Mouse (Mus musculus): ENCODE measurements around the gene Gng2. TPM values are rescaled to one million over a fixed set of nuclear protein-coding genes. Genes with fewer than 3 reads are reported as not detected.
"Not testable (repeated sequence)": the region's sequence is repeated elsewhere in the genome, so short reads cannot be mapped to it uniquely, and the experiment has no call there.

Gene Gng2
- total and polyA plus RNA-seq, 2 experiments from 2014 or later, result 374 to 419 TPM

DNA sequence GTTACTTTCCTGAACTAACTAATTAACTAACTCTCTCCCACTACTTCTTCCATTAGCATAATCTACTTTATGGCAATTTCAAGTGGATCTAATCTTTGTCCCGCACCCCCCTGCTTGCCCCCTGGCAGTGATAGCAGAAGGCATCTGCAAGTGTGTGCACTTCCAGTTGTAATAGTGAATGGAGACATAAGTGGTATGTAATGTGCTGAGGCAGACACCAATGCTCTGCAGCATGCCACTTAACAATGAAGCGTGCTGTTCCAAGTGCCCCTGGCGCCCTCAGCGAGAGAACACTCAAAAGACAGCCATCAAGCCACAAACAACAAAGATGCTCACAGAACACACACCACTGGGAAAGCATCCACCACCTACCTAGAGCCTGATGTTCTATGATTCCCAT, 76.9 kb downstream of the Gng2 start:
- TF ChIP-seq CTCF (IDR thresholded peaks at IDR 0.05), result no peak
- WGBS, result 66% methylated on average over 4 of the region's 4 CpGs
- peaks cover 3% of the 10 kb centered on the region for H3K4me1 ChIP-seq (ENCODE audit: insufficient read depth, low read length)
- H3K27me3 ChIP-seq (ENCODE audit: insufficient read depth, low read length), result no peaks in the 10 kb centered on the region
- no peaks in the 10 kb centered on the region for H3K9me3 ChIP-seq (ENCODE audit: low read length)
- DNase-seq (ENCODE audit: low spot score), result no peak
- no peak overlapping the region for H3K4me3 ChIP-seq (ENCODE audit: low read depth, low read length)
- no peak overlapping the region for H3K4me2 ChIP-seq (ENCODE audit: low read depth, low read length, poor library complexity, severe bottlenecking)
- no peak overlapping the region; the same call in 1 of the 2 replicates for H3K27ac ChIP-seq (ENCODE audit: low read depth, low read length)
- H3K9ac ChIP-seq (replicated peaks; ENCODE audit: low read length, poor library complexity, severe bottlenecking), result no peak overlapping the region
- ATAC-seq (ENCODE audit: low FRiP score), result no peak
- H3K36me3 ChIP-seq (ENCODE audit: insufficient read depth, low read length), result no peaks in the 10 kb centered on the region

DNA sequence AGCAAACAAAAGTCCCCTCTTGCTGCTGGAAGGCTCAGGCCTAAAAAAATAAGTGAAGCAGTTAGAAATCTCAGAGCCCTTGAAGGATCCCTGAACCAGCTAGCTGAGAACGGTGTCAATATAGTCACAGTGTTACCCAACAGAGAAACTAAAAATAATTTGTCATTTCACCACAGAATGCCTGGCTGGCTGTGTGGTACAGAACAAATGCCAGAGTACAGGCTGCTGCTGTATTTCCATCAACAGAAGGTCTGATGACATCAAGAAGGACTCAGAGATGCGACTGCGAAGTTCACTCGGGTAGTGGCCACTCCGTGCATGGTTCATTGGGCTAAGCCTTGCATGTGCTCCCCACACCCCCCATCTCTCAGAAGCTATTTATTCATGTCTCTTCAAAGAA, 89.9 kb downstream of the Gng2 start:
- DNase-seq (ENCODE audit: low spot score) (no peak), ATAC-seq (ENCODE audit: low FRiP score) (no peak)
- no peak for TF ChIP-seq CTCF (IDR thresholded peaks at IDR 0.05)

DNA sequence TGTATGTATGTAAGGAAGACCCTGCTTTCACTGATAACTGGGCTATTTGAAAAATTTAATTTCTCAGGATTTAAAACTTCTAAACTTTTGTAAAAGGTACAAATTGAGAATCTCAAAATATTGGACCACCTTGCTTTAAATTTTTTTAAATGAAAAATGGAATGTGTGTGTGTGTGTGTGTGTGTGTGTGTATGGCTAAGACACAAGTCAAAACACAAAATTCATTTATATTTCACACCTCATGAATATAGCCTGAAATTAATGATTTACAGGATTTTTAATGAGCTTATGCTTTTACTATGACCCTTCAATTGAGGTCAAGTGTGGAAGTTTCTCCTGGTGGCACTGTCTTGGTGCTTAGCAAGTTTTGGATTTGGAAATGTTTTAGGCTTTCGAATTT, 93.0 kb downstream of the Gng2 start:
- H3K36me3 ChIP-seq (ENCODE audit: insufficient read depth, low read length); H3K9me3 ChIP-seq (ENCODE audit: low read length); H3K9ac ChIP-seq (replicated peaks; ENCODE audit: low read length, poor library complexity, severe bottlenecking); ATAC-seq (ENCODE audit: low FRiP score); H3K4me3 ChIP-seq (ENCODE audit: low read depth, low read length); H3K4me2 ChIP-seq (ENCODE audit: low read depth, low read length, poor library complexity, severe bottlenecking); H3K27ac ChIP-seq (ENCODE audit: low read depth, low read length); DNase-seq (ENCODE audit: low spot score); H3K27me3 ChIP-seq (ENCODE audit: insufficient read depth, low read length); H3K4me1 ChIP-seq (ENCODE audit: insufficient read depth, low read length): not testable (repeated sequence)
- 95% methylated on average over 1 of the region's 1 CpGs for WGBS

More for the DNA sequence above, 89.9 kb downstream of the Gng2 start:
- peaks cover 14% of the 10 kb centered on the region for H3K36me3 ChIP-seq (ENCODE audit: insufficient read depth, low read length)
- WGBS, result 91% methylated on average over 5 of the region's 5 CpGs
- no peak overlapping the region for H3K9ac ChIP-seq (replicated peaks; ENCODE audit: low read length, poor library complexity, severe bottlenecking)
- no peaks in the 10 kb centered on the region for H3K4me1 ChIP-seq (ENCODE audit: insufficient read depth, low read length)
- no peaks in the 10 kb centered on the region for H3K27me3 ChIP-seq (ENCODE audit: insufficient read depth, low read length)
- no peaks in the 10 kb centered on the region for H3K9me3 ChIP-seq (ENCODE audit: low read length)
- H3K4me2 ChIP-seq (ENCODE audit: low read depth, low read length, poor library complexity, severe bottlenecking), result no peak overlapping the region
- H3K27ac ChIP-seq (ENCODE audit: low read depth, low read length), result no peak overlapping the region
- H3K4me3 ChIP-seq (ENCODE audit: low read depth, low read length), result no peak overlapping the region

DNA sequence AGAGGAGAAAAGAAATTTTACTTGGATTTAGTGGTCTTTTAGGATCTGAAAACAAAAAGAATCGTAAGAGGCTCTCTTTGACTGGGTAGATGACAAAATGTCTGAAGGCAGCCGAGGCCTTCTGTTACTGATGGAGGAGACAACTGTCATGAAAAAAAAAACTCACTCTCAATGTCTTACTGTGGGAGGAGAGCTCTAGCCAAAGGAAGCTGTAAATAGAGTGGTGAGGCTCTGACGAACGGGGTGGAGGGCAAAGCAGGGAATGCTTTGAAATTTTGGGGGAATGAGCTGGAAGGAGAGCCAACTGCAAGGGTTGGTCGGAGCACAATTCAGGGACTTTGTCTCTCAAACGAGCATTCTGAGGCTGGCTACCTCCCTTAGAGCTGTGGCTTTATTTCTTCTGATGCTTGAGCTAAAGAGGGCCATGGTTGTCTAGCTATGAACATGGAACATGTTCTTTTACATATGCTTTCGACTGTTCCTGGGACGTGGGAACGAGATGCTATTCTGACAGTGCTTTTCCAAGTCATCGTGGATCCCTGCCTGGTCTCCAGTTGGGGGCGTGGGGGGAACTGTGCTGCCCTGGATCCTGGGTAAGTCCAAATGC, 103.1 kb downstream of the Gng2 start:
- no peak for TF ChIP-seq CTCF (IDR thresholded peaks at IDR 0.05)
- Histone ChIP-seq H3K4me2 (ENCODE audit: low read depth, low read length, poor library complexity, severe bottlenecking) (no peak overlapping the region), H3K36me3 (ENCODE audit: insufficient read depth, low read length) (peaks cover 18% of the 10 kb centered on the region; the same call in 1 of the 2 replicates), H3K9ac (replicated peaks; ENCODE audit: low read length, poor library complexity, severe bottlenecking) (no peak overlapping the region), H3K4me1 (ENCODE audit: insufficient read depth, low read length) (no peaks in the 10 kb centered on the region), H3K4me3 (ENCODE audit: low read depth, low read length) (no peak overlapping the region), H3K27me3 (ENCODE audit: insufficient read depth, low read length) (no peaks in the 10 kb centered on the region), H3K9me3 (ENCODE audit: low read length) (no peaks in the 10 kb centered on the region), H3K27ac (ENCODE audit: low read depth, low read length) (0 out of 2 replicates have a peak overlapping the region, but pooled peaks have one; percentile 12)
- WGBS, result 81% methylated on average over 11 of the region's 11 CpGs
- no peak for DNase-seq (ENCODE audit: low spot score)
- ATAC-seq (ENCODE audit: low FRiP score), result no peak

DNA sequence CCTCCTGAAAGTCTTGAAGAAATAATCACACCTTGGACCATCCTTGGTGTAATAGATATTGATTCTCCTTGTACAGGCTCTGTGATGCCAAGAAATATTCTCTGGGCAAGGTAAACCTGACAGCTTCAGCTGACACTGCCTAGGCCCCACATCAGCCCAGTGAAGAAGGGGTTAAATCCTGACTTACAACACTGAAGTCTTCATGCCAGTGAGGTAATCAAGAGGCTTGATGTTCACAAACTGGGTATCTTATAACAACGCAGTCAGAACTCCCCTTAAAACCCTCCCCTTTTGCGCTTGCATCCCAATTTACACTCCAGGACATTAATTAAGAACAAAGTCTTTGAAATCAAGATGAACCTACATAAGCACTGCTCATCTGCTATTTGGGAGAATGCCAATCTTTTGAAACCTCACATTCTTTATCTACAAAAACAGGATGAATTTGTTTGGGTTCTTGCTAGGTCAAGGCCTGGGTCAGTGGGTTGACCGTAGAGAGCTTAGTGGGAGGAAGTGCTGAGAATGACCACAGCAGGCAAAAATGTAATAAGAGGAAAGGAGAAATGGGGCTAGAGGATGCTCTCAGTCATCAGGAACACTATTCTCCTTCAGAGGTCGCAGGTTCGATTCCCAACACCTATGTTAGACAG, 110.0 kb downstream of the Gng2 start:
- WGBS, result 74% methylated on average over 5 of the region's 5 CpGs
- ATAC-seq (ENCODE audit: low FRiP score), result no peak
- H3K9ac ChIP-seq (replicated peaks; ENCODE audit: low read length, poor library complexity, severe bottlenecking), result no peak overlapping the region
- H3K27ac ChIP-seq (ENCODE audit: low read depth, low read length), result peak overlapping the region; percentile 59; the same call in 1 of the 2 replicates
- DNase-seq (ENCODE audit: low spot score), result no peak
- no peak overlapping the region for H3K4me3 ChIP-seq (ENCODE audit: low read depth, low read length)
- H3K9me3 ChIP-seq (ENCODE audit: low read length), result no peaks in the 10 kb centered on the region
- H3K36me3 ChIP-seq (ENCODE audit: insufficient read depth, low read length), result no peaks in the 10 kb centered on the region
- H3K4me1 ChIP-seq (ENCODE audit: insufficient read depth, low read length), result peaks cover 6% of the 10 kb centered on the region; the same call in 1 of the 2 replicates
- TF ChIP-seq CTCF (IDR thresholded peaks at IDR 0.05), result no peak
- H3K27me3 ChIP-seq (ENCODE audit: insufficient read depth, low read length), result no peaks in the 10 kb centered on the region
- H3K4me2 ChIP-seq (ENCODE audit: low read depth, low read length, poor library complexity, severe bottlenecking), result no peak overlapping the region

DNA sequence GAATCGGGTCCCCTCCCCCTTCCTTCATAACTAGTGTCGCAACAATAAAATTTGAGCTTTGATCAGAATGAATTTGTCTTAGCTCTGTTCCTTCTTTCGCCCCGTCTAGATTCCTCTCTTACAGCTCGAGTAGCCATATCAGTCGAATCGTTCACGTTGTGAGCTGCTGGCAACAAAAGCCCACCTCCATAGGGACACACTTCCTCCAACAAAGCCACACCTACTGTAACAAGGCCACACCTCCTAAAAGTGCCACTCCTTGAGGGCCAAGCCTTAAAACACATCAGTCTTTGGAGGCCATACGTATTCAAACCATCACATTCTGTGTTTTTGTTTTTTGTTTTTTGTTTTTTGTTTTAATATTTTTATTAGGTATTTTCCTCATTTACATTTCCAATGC, 112.3 kb downstream of the Gng2 start:
- not testable (repeated sequence) for DNase-seq (ENCODE audit: low spot score); H3K36me3 ChIP-seq (ENCODE audit: insufficient read depth, low read length); H3K9ac ChIP-seq (replicated peaks; ENCODE audit: low read length, poor library complexity, severe bottlenecking); H3K9me3 ChIP-seq (ENCODE audit: low read length); ATAC-seq (ENCODE audit: low FRiP score); H3K4me1 ChIP-seq (ENCODE audit: insufficient read depth, low read length); H3K4me3 ChIP-seq (ENCODE audit: low read depth, low read length); H3K27me3 ChIP-seq (ENCODE audit: insufficient read depth, low read length); H3K4me2 ChIP-seq (ENCODE audit: low read depth, low read length, poor library complexity, severe bottlenecking); H3K27ac ChIP-seq (ENCODE audit: low read depth, low read length)
- WGBS, result 87% methylated on average over 9 of the region's 9 CpGs

All from midbrain, postnatal 0 days (tissue).